Mouse (Mus musculus) mammary gland, adult 2 months (tissue): ENCODE measurements around the gene 9530003J23Rik. TPM values are rescaled to one million over a fixed set of nuclear protein-coding genes. Genes with fewer than 3 reads are reported as not detected.

Experiments
- polyA plus RNA-seq: library from polyadenylated mRNA; depleted of rRNA; stranded (reverse); fragments of >200 nt; gene quantifications from 2 replicates; pipeline ENCODE4 v1.2.3, GENCODE M21; 2012; ENCODE audit warnings: low replicate concordance; rRNA removed

Gene 9530003J23Rik
- not detected in 2 replicates for polyA plus RNA-seq

DNA sequence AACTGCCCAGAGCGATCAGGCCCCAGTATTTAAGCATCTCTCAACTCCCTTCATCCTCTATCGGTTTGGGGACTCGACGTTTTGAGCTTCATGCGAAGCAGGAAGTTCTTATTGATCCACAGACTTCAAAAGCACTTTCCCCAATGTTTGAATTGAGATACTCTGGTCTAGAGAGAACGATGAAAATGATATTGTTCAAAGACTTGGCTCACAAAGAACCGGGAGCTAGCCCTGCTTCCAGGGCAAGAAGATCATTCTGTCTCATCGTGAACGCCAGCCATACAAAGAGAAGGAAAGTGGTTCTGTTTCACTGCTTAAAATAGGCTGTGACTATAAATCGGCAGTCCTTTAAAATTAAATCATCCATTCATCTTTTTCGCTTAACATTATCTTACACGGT is at the start of gene 9530003J23Rik:
9530003J23Rik (minus strand) TSS at position 101 of the 400 bp plus-strand sequence.

DNA sequence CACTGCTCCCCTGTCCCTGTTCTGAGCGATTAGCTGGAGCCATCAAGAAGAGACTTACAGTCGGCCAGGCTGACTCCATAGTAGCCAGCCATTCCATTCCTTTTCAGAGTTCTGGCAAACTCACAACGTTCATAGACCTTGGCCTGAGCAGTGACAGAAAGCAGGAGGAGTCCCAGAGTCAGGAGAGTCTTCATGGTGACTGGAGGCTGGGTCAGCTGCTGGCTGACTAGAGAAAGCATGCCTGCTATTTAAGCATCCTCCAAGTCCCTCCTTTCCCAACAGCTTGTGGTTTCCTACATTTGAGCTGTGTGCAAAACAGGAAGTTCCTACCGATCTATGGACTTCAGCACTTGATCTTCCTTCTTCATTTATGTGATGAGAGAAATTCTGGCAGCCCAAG is 43.5 kb upstream of the 9530003J23Rik start, which contains the start of gene Lyz2:
Lyz2 (minus strand) TSS at position 273 of the 400 bp plus-strand sequence.

GRCm38 (mm10) chr10:117224102-117224990 is 14.2 kb downstream of the 9530003J23Rik start, which contains the start of gene Yeats4:
Gene Yeats4 (minus strand): TSS chr10:117224507.

Other genes starting within 250 kb of the 9530003J23Rik start
- not detected in 2 replicates for gene Lrrc10, start 193.4 kb downstream of the 9530003J23Rik start, polyA plus RNA-seq
- 39.4 and 67.8 TPM in 2 replicates for gene Cct2, start 174.9 kb downstream of the 9530003J23Rik start, polyA plus RNA-seq
- 8.2 and 15.2 TPM in 2 replicates for gene Frs2, start 90.2 kb downstream of the 9530003J23Rik start, polyA plus RNA-seq
- 15.1 and 24.0 TPM in 2 replicates for gene Yeats4, start 14.2 kb downstream of the 9530003J23Rik start, polyA plus RNA-seq
- 517 and 963 TPM in 2 replicates for gene Lyz2, start 43.6 kb upstream of the 9530003J23Rik start, polyA plus RNA-seq
- 53.1 and 111 TPM in 2 replicates for gene Lyz1, start 54.2 kb upstream of the 9530003J23Rik start, polyA plus RNA-seq
- 50.1 and 78.8 TPM in 2 replicates for gene Cpsf6, start 141.3 kb upstream of the 9530003J23Rik start, polyA plus RNA-seq